Mouse (Mus musculus): ENCODE data around the gene Rhbdf1. TPM values are rescaled to one million over a fixed set of nuclear protein-coding genes. Genes with fewer than 3 reads are reported as not detected.

Rhbdf1 gene
- 83.7 and 87.5 TPM in 2 replicates for polyA plus RNA-seq (2015; fragmentation: Nextera tagmentation; extraction: Ambion mirVana)

- Histone ChIP-seq H3K4me1 (peaks cover 86% of the 10 kb centered on the region), H3K27ac (peak within 1 kb of the TSS; percentile 96), H3K9me3 (no peaks in the 10 kb centered on the region), H3K27me3 (no peaks in the 10 kb centered on the region), H3K4me2 (peak within 1 kb of the TSS; percentile 70), H3K4me3 (peak within 1 kb of the TSS; percentile 87), H3K9ac (peak within 1 kb of the TSS; percentile 91), H3K36me3 (no peaks in the 10 kb centered on the region)
- under 1% methylated on average over 67 of the region's 72 CpGs for WGBS
- ATAC-seq (ENCODE audit: insufficient number of reproducible peaks, low FRiP score, low TSS enrichment, low read depth) = peak; percentile 52; the same call in 1 of the 2 replicates
These were observed at the start of gene Rhbdf1 for GRCm38 (mm10) chr11:32221951-32222409. Rhbdf1 (minus strand) TSS chr11:32222300.

GRCm38 (mm10) chr11:32271178-32271577, 49.1 kb upstream of the Rhbdf1 start:
- no peak for ATAC-seq (ENCODE audit: insufficient number of reproducible peaks, low FRiP score, low TSS enrichment, low read depth)

GRCm38 (mm10) chr11:32268952-32269351, 46.9 kb upstream of the Rhbdf1 start:
- Histone ChIP-seq H3K4me3 (no peak overlapping the region), H3K27me3 (no peaks in the 10 kb centered on the region), H3K9me3 (no peaks in the 10 kb centered on the region), H3K27ac (no peak overlapping the region), H3K9ac (no peak overlapping the region), H3K4me1 (peaks cover 15% of the 10 kb centered on the region), H3K36me3 (no peaks in the 10 kb centered on the region), H3K4me2 (no peak overlapping the region)
- ATAC-seq (ENCODE audit: insufficient number of reproducible peaks, low FRiP score, low TSS enrichment, low read depth) = no peak
- 83% methylated on average over 5 of the region's 5 CpGs for WGBS

More at GRCm38 (mm10) chr11:32271178-32271577, 49.1 kb upstream of the Rhbdf1 start:
- Histone ChIP-seq H3K27ac (no peak overlapping the region), H3K4me3 (no peak overlapping the region), H3K27me3 (no peaks in the 10 kb centered on the region), H3K4me2 (no peak overlapping the region), H3K4me1 (peaks cover 9% of the 10 kb centered on the region), H3K36me3 (no peaks in the 10 kb centered on the region), H3K9me3 (no peaks in the 10 kb centered on the region), H3K9ac (no peak overlapping the region)
- WGBS = 32% methylated on average over 4 of the region's 4 CpGs

GRCm38 (mm10) chr11:32267964-32268363, 45.9 kb upstream of the Rhbdf1 start:
- Histone ChIP-seq H3K9ac (peak overlapping the region; percentile 95), H3K4me2 (peak overlapping the region; percentile 56), H3K27ac (peak overlapping the region; percentile 95), H3K4me1 (peaks cover 15% of the 10 kb centered on the region), H3K36me3 (no peaks in the 10 kb centered on the region), H3K4me3 (peak overlapping the region; percentile 82), H3K27me3 (no peaks in the 10 kb centered on the region), H3K9me3 (no peaks in the 10 kb centered on the region)
- no peak for ATAC-seq (ENCODE audit: insufficient number of reproducible peaks, low FRiP score, low TSS enrichment, low read depth)
- 17% methylated on average over 5 of the region's 5 CpGs for WGBS

GRCm38 (mm10) chr11:32267188-32267884, 45.2 kb upstream of the Rhbdf1 start, which contains the start of gene Nprl3:
Nprl3 (minus strand) TSS chr11:32267707.
- H3K4me3 ChIP-seq = peak within 1 kb of the TSS; percentile 82
- under 1% methylated on average over 54 of the region's 54 CpGs for WGBS

GRCm38 (mm10) chr11:32266776-32267175, 44.7 kb upstream of the Rhbdf1 start:
- Histone ChIP-seq H3K4me3 (peak overlapping the region; percentile 82), H3K9ac (peak overlapping the region; percentile 95), H3K9me3 (no peaks in the 10 kb centered on the region), H3K36me3 (peaks cover 7% of the 10 kb centered on the region), H3K27me3 (no peaks in the 10 kb centered on the region), H3K4me2 (peak overlapping the region; percentile 56), H3K4me1 (peaks cover 15% of the 10 kb centered on the region), H3K27ac (peak overlapping the region; percentile 95)
- 21% methylated on average over 6 of the region's 6 CpGs for WGBS
- ATAC-seq (ENCODE audit: insufficient number of reproducible peaks, low FRiP score, low TSS enrichment, low read depth) = no peak

More at GRCm38 (mm10) chr11:32267188-32267884, 45.2 kb upstream of the Rhbdf1 start, which contains the start of gene Nprl3:
- peaks cover 15% of the 10 kb centered on the region for H3K4me1 ChIP-seq
- H3K27me3 ChIP-seq = no peaks in the 10 kb centered on the region
- H3K4me2 ChIP-seq = peak within 1 kb of the TSS; percentile 56
- no peaks in the 10 kb centered on the region for H3K9me3 ChIP-seq
- H3K9ac ChIP-seq = peak within 1 kb of the TSS; percentile 95
- H3K36me3 ChIP-seq = peaks cover 5% of the 10 kb centered on the region
- peak within 1 kb of the TSS; percentile 95 for H3K27ac ChIP-seq
- ATAC-seq (ENCODE audit: insufficient number of reproducible peaks, low FRiP score, low TSS enrichment, low read depth) = peak; percentile 97

- H3K4me1 ChIP-seq = peaks cover 15% of the 10 kb centered on the region
- 96% methylated on average over 6 of the region's 6 CpGs for WGBS
- H3K9ac ChIP-seq = no peak overlapping the region
- H3K4me2 ChIP-seq = no peak overlapping the region
- H3K4me3 ChIP-seq = no peak overlapping the region
- H3K27ac ChIP-seq = no peak overlapping the region
- H3K27me3 ChIP-seq = no peaks in the 10 kb centered on the region
- H3K9me3 ChIP-seq = no peaks in the 10 kb centered on the region
- peaks cover 7% of the 10 kb centered on the region for H3K36me3 ChIP-seq
- ATAC-seq (ENCODE audit: insufficient number of reproducible peaks, low FRiP score, low TSS enrichment, low read depth) = no peak
These were observed 44.1 kb upstream of the Rhbdf1 start for GRCm38 (mm10) chr11:32266194-32266593.

GRCm38 (mm10) chr11:32265117-32265738, 43.1 kb upstream of the Rhbdf1 start:
- WGBS = 87% methylated on average over 3 of the region's 3 CpGs

GRCm38 (mm10) chr11:32262674-32263415, 40.7 kb upstream of the Rhbdf1 start:
- H3K27ac ChIP-seq = no peak overlapping the region
- peaks cover 14% of the 10 kb centered on the region for H3K36me3 ChIP-seq
- H3K9ac ChIP-seq = no peak overlapping the region
- ATAC-seq (ENCODE audit: insufficient number of reproducible peaks, low FRiP score, low TSS enrichment, low read depth) = no peak
- H3K4me1 ChIP-seq = peaks cover 9% of the 10 kb centered on the region
- H3K4me2 ChIP-seq = no peak overlapping the region
- no peaks in the 10 kb centered on the region for H3K9me3 ChIP-seq
- H3K4me3 ChIP-seq = no peak overlapping the region
- H3K27me3 ChIP-seq = no peaks in the 10 kb centered on the region
- WGBS = 70% methylated on average over 10 of the region's 10 CpGs

More at GRCm38 (mm10) chr11:32265117-32265738, 43.1 kb upstream of the Rhbdf1 start:
- Histone ChIP-seq H3K27ac (no peak overlapping the region), H3K36me3 (peaks cover 13% of the 10 kb centered on the region), H3K9ac (no peak overlapping the region), H3K4me3 (no peak overlapping the region), H3K4me1 (peaks cover 15% of the 10 kb centered on the region), H3K4me2 (no peak overlapping the region), H3K27me3 (no peaks in the 10 kb centered on the region), H3K9me3 (no peaks in the 10 kb centered on the region)
- no peak for ATAC-seq (ENCODE audit: insufficient number of reproducible peaks, low FRiP score, low TSS enrichment, low read depth)

- no peak for ATAC-seq (ENCODE audit: insufficient number of reproducible peaks, low FRiP score, low TSS enrichment, low read depth)
- H3K36me3 ChIP-seq = peaks cover 43% of the 10 kb centered on the region
- H3K9me3 ChIP-seq = no peaks in the 10 kb centered on the region
These were observed 34.5 kb upstream of the Rhbdf1 start for GRCm38 (mm10) chr11:32256566-32256965.

GRCm38 (mm10) chr11:32256146-32256545, 34.0 kb upstream of the Rhbdf1 start:
- Histone ChIP-seq H3K4me3 (no peak overlapping the region), H3K9ac (no peak overlapping the region), H3K9me3 (no peaks in the 10 kb centered on the region), H3K4me2 (no peak overlapping the region), H3K27ac (no peak overlapping the region), H3K4me1 (no peaks in the 10 kb centered on the region), H3K27me3 (no peaks in the 10 kb centered on the region), H3K36me3 (peaks cover 45% of the 10 kb centered on the region)
- WGBS = 93% methylated on average over 1 of the region's 1 CpGs
- no peak for ATAC-seq (ENCODE audit: insufficient number of reproducible peaks, low FRiP score, low TSS enrichment, low read depth)

More at GRCm38 (mm10) chr11:32256566-32256965, 34.5 kb upstream of the Rhbdf1 start:
- no peaks in the 10 kb centered on the region for H3K27me3 ChIP-seq
- no peaks in the 10 kb centered on the region for H3K4me1 ChIP-seq
- H3K4me3 ChIP-seq = no peak overlapping the region
- H3K27ac ChIP-seq = no peak overlapping the region
- H3K9ac ChIP-seq = no peak overlapping the region
- H3K4me2 ChIP-seq = no peak overlapping the region
- 88% methylated on average over 3 of the region's 3 CpGs for WGBS
